Mouse (Mus musculus): ENCODE results near the gene Tmem140. TPM values are rescaled to one million over a fixed set of nuclear protein-coding genes. Genes with fewer than 3 reads are reported as not detected.

Gene Tmem140
- polyA plus RNA-seq, 1 experiment from 2014 or later, result 1.2 TPM

DNA sequence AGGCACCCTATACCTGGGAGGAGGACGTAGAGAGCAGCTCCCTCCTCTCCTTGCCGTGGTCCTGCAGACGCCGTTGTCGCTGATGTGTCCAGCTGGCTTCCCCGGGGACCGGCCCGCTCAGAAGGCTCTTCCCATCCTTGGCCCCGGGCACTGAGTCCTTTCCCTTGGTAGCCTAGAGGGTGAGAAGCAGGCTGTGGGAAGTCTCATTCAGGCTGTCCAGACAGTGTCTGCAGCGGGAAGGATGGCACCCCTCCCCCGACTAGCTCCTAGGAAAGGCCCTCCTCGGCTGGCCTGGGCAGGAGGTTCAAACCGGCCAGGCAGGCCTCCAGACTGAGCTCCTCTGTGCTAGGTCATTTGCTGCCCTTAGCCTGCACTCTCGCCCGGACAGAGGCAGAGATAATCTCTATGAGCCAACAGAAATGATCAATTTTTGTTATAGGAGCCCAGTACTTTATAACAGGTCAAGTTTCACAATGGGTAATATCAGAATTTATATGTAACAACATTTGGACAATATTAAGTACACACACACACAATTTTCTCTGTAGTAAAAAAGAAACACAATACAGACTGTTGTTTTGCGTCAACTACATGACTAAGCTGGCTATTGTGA, 33.3 kb downstream of the Tmem140 start:
- no peak for ATAC-seq (replicated peaks; ENCODE audit: insufficient number of reproducible peaks, low FRiP score, low TSS enrichment, low read depth)
- Histone ChIP-seq H3K4me2 (ENCODE audit: low read depth, low read length) (no peak overlapping the region), H3K4me3 (ENCODE audit: low read depth, low read length) (no peak overlapping the region), H3K4me1 (ENCODE audit: control insufficient read depth, insufficient read depth, low read length) (no peaks in the 10 kb centered on the region), H3K36me3 (replicated peaks; ENCODE audit: control insufficient read depth, insufficient read depth, low read depth, low read length) (peaks cover 6% of the 10 kb centered on the region; the same call in 1 of the 2 replicates), H3K9ac (replicated peaks; ENCODE audit: low read length) (no peak overlapping the region; the same call in 1 of the 2 replicates), H3K27ac (replicated peaks; ENCODE audit: low read depth, low read length) (no peak overlapping the region), H3K9me3 (replicated peaks; ENCODE audit: control insufficient read depth, low read length) (no peaks in the 10 kb centered on the region), H3K27me3 (ENCODE audit: control insufficient read depth, insufficient read depth, low read length) (no peaks in the 10 kb centered on the region)
- no peak for DNase-seq (ENCODE audit: low spot score)
- 48% methylated on average over 14 of the region's 16 CpGs for WGBS

DNA sequence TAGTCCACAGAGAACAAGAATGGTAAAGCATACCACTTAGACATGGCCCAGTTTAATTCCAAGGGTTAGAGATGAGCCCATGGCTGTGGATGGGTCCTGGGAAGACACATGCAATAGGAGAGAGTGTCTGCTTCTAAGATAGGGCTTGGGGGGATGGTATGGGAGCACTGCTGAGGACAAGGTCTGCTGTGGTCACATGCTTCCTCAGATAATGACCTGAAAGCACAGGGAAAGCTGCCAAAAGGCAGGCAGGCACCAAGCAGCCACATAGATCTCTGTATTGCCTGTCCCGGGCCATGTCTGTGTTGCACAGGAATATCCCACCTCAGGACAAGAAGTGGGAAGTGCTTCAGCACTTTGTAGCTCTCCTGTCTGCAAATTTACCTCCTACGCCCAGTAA, 36.2 kb downstream of the Tmem140 start:
- DNase-seq (ENCODE audit: low spot score) (no peak), ATAC-seq (replicated peaks; ENCODE audit: insufficient number of reproducible peaks, low FRiP score, low TSS enrichment, low read depth) (no peak)
- no peaks in the 10 kb centered on the region for H3K4me1 ChIP-seq (ENCODE audit: control insufficient read depth, insufficient read depth, low read length)
- no peak overlapping the region for H3K9ac ChIP-seq (replicated peaks; ENCODE audit: low read length)
- H3K4me2 ChIP-seq (ENCODE audit: low read depth, low read length), result no peak overlapping the region
- H3K4me3 ChIP-seq (ENCODE audit: low read depth, low read length), result no peak overlapping the region
- no peaks in the 10 kb centered on the region for H3K27me3 ChIP-seq (ENCODE audit: control insufficient read depth, insufficient read depth, low read length)
- WGBS, result 93% methylated on average over 2 of the region's 2 CpGs
- H3K9me3 ChIP-seq (replicated peaks; ENCODE audit: control insufficient read depth, low read length), result no peaks in the 10 kb centered on the region
- no peak overlapping the region for H3K27ac ChIP-seq (replicated peaks; ENCODE audit: low read depth, low read length)
- H3K36me3 ChIP-seq (replicated peaks; ENCODE audit: control insufficient read depth, insufficient read depth, low read depth, low read length), result no peaks in the 10 kb centered on the region; the same call in 1 of the 2 replicates

DNA sequence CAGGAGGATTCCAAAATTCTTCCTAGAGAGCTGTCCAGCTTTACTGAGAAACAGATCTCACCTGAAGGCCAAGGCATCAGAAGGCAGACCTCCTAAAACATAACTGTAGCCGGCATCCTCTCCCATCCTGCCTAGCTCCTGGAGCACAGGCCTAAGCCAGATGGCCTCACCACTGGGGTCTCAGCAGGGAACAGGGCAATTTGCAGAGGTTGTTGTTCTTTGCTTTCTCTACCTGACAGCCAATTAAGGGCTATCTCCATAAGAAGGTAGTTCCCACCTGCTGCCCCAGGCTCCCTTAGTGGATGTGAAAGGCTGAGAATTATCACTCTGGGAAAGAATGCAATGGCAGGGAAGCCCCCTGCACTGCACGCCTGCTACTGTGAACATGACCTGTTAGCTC, 38.0 kb downstream of the Tmem140 start:
- H3K4me3 ChIP-seq (ENCODE audit: low read depth, low read length), result no peak overlapping the region
- DNase-seq (ENCODE audit: low spot score) (no peak), ATAC-seq (replicated peaks; ENCODE audit: insufficient number of reproducible peaks, low FRiP score, low TSS enrichment, low read depth) (no peak)
- no peak overlapping the region for H3K9ac ChIP-seq (replicated peaks; ENCODE audit: low read length)
- no peak overlapping the region for H3K4me2 ChIP-seq (ENCODE audit: low read depth, low read length)
- H3K27me3 ChIP-seq (ENCODE audit: control insufficient read depth, insufficient read depth, low read length), result no peaks in the 10 kb centered on the region
- no peak overlapping the region for H3K27ac ChIP-seq (replicated peaks; ENCODE audit: low read depth, low read length)
- H3K9me3 ChIP-seq (replicated peaks; ENCODE audit: control insufficient read depth, low read length), result no peaks in the 10 kb centered on the region
- 80% methylated on average over 2 of the region's 2 CpGs for WGBS
- no peaks in the 10 kb centered on the region for H3K4me1 ChIP-seq (ENCODE audit: control insufficient read depth, insufficient read depth, low read length)
- H3K36me3 ChIP-seq (replicated peaks; ENCODE audit: control insufficient read depth, insufficient read depth, low read depth, low read length), result no peaks in the 10 kb centered on the region

DNA sequence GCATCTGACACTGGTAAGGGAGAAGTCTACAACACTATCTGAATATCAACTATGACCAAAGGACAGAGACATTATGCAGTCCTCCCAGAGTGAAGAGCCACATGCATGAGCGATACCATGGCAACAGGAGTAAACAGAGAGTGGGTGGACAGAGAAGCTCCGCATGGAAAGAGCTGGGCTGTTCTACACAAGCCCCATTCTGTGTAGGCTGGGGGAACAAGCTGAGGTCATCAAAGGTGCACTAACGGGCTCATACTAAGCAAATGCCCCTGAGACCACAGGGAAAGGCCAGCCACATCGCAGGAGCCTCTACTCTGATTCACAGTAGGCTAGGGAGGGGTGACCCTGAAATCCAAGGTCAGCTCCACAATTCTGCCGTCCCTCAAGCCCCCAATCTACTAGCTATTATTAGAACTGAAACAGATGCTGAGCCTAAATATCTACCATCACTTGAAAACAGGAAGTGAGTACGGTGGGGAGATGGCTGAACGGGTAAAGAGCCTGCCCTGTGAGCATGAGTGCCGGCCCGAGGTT, 39.0 kb downstream of the Tmem140 start:
- Histone ChIP-seq H3K27ac (replicated peaks; ENCODE audit: low read depth, low read length) (no peak overlapping the region), H3K4me3 (ENCODE audit: low read depth, low read length) (no peak overlapping the region), H3K36me3 (replicated peaks; ENCODE audit: control insufficient read depth, insufficient read depth, low read depth, low read length) (no peaks in the 10 kb centered on the region), H3K4me1 (ENCODE audit: control insufficient read depth, insufficient read depth, low read length) (no peaks in the 10 kb centered on the region; the same call in 1 of the 2 replicates), H3K27me3 (ENCODE audit: control insufficient read depth, insufficient read depth, low read length) (no peaks in the 10 kb centered on the region), H3K9ac (replicated peaks; ENCODE audit: low read length) (no peak overlapping the region), H3K4me2 (ENCODE audit: low read depth, low read length) (no peak overlapping the region), H3K9me3 (replicated peaks; ENCODE audit: control insufficient read depth, low read length) (no peaks in the 10 kb centered on the region)
- WGBS, result 58% methylated on average over 9 of the region's 9 CpGs
- DNase-seq (ENCODE audit: low spot score), result no peak
- ATAC-seq (replicated peaks; ENCODE audit: insufficient number of reproducible peaks, low FRiP score, low TSS enrichment, low read depth), result no peak; the same call in 1 of the 2 replicates

DNA sequence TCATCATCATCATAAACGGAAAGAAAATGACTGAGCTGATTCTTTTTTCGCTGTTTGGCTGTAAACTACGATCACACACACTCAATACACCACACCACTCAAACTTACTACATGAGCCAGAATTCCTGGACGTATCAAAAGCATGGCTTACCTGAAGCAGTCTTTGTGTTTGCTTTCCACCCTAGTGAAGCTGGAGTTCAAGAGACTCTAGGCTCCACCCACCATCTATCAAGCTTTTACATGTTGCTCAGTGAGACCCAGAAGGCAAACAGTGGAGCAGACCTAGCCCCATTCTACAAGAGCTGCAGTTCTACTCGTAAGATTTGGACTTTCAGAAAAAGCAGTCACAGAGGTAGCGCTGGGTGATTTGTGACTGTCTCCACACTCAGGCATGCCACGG, 39.6 kb downstream of the Tmem140 start:
- Histone ChIP-seq H3K36me3 (replicated peaks; ENCODE audit: control insufficient read depth, insufficient read depth, low read depth, low read length) (no peaks in the 10 kb centered on the region), H3K9ac (replicated peaks; ENCODE audit: low read length) (no peak overlapping the region)
- whole genome bisulfite sequencing, result 93% methylated on average over 7 of the region's 7 CpGs

DNA sequence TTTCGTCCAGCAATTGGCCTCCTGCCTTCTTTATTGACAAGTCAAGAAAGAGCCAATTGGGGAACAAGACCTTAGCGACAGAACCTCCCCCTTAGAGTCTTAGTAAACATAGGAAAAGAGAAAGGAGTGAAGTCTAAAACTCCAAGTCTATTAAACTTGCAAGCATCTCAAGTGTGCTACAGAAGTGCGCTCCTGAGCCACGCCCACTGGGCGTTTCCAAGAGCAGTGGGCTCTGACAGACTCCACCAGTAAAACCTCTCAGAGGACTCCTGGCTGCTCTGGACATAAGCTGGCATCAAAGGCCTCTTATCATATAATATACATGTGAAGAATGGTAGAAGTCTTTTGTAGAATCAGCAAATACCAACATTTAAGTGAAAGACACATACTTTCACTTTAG, 40.5 kb downstream of the Tmem140 start:
- DNase-seq (ENCODE audit: low spot score), result no peak
- Histone ChIP-seq H3K27ac (replicated peaks; ENCODE audit: low read depth, low read length) (no peak overlapping the region), H3K4me1 (ENCODE audit: control insufficient read depth, insufficient read depth, low read length) (no peaks in the 10 kb centered on the region; the same call in 1 of the 2 replicates), H3K9me3 (replicated peaks; ENCODE audit: control insufficient read depth, low read length) (no peaks in the 10 kb centered on the region), H3K4me3 (ENCODE audit: low read depth, low read length) (no peak overlapping the region), H3K27me3 (ENCODE audit: control insufficient read depth, insufficient read depth, low read length) (no peaks in the 10 kb centered on the region), H3K9ac (replicated peaks; ENCODE audit: low read length) (no peak overlapping the region), H3K36me3 (replicated peaks; ENCODE audit: control insufficient read depth, insufficient read depth, low read depth, low read length) (0 out of 2 replicates have a peak, but pooled peaks cover 2% of the 10 kb centered on the region), H3K4me2 (ENCODE audit: low read depth, low read length) (no peak overlapping the region)
- 85% methylated on average over 5 of the region's 5 CpGs for WGBS
- ATAC-seq (replicated peaks; ENCODE audit: insufficient number of reproducible peaks, low FRiP score, low TSS enrichment, low read depth), result no peak

More for the DNA sequence above, 39.6 kb downstream of the Tmem140 start:
- Histone ChIP-seq H3K4me1 (ENCODE audit: control insufficient read depth, insufficient read depth, low read length) (no peaks in the 10 kb centered on the region; the same call in 1 of the 2 replicates), H3K27me3 (ENCODE audit: control insufficient read depth, insufficient read depth, low read length) (no peaks in the 10 kb centered on the region), H3K9me3 (replicated peaks; ENCODE audit: control insufficient read depth, low read length) (no peaks in the 10 kb centered on the region), H3K27ac (replicated peaks; ENCODE audit: low read depth, low read length) (no peak overlapping the region), H3K4me3 (ENCODE audit: low read depth, low read length) (no peak overlapping the region), H3K4me2 (ENCODE audit: low read depth, low read length) (no peak overlapping the region)
- no peak for ATAC-seq (replicated peaks; ENCODE audit: insufficient number of reproducible peaks, low FRiP score, low TSS enrichment, low read depth)
- DNase-seq (ENCODE audit: low spot score), result no peak

DNA sequence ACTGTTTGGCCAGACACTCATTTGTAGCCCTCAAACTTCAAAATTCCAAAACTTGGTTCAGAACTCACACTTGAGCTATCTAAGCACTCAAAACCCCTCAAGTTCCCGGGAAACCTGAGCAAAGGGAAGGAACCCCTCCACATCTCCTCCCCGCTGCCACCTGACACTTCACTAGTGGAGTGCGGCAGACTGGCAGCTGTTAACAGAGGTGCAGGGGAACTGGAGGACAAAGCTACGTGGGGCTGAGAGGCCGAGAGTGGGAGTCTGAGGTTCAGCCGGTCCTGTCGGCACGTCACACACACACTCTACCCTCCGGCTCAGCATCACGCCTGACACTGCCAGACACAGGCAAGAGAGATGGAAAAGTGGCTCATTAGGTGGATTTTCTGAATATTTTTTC, 40.9 kb downstream of the Tmem140 start:
- H3K36me3 ChIP-seq (replicated peaks; ENCODE audit: control insufficient read depth, insufficient read depth, low read depth, low read length), result 0 out of 2 replicates have a peak, but pooled peaks cover 2% of the 10 kb centered on the region
- H3K4me2 ChIP-seq (ENCODE audit: low read depth, low read length), result no peak overlapping the region
- 90% methylated on average over 10 of the region's 10 CpGs for WGBS
- no peak for DNase-seq (ENCODE audit: low spot score)
- H3K4me1 ChIP-seq (ENCODE audit: control insufficient read depth, insufficient read depth, low read length), result no peaks in the 10 kb centered on the region; the same call in 1 of the 2 replicates
- H3K9me3 ChIP-seq (replicated peaks; ENCODE audit: control insufficient read depth, low read length), result no peaks in the 10 kb centered on the region
- H3K27me3 ChIP-seq (ENCODE audit: control insufficient read depth, insufficient read depth, low read length), result no peaks in the 10 kb centered on the region
- ATAC-seq (replicated peaks; ENCODE audit: insufficient number of reproducible peaks, low FRiP score, low TSS enrichment, low read depth), result no peak
- H3K9ac ChIP-seq (replicated peaks; ENCODE audit: low read length), result no peak overlapping the region
- H3K27ac ChIP-seq (replicated peaks; ENCODE audit: low read depth, low read length), result no peak overlapping the region
- H3K4me3 ChIP-seq (ENCODE audit: low read depth, low read length), result no peak overlapping the region

DNA sequence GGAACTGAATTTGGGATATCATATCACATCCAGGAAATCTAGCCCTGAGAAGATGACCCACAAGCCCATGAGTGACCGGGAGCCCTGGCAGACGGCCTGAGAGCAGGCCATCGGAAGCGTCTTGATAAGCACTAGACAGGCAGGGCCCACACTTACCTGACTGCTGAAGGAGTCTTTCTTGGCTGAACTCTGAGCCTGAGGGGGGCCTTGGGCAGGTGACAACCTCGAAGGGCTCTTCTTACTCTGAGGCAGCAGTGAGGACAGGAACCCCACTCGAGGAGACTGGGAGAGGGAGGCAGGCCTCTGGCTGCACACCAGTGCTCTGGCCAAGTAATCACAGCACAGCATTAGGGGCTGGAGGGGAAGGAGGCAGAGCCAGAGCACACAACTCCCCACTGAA, 41.4 kb downstream of the Tmem140 start:
- no peaks in the 10 kb centered on the region for H3K9me3 ChIP-seq (replicated peaks; ENCODE audit: control insufficient read depth, low read length)
- no peaks in the 10 kb centered on the region for H3K27me3 ChIP-seq (ENCODE audit: control insufficient read depth, insufficient read depth, low read length)
- no peak overlapping the region for H3K27ac ChIP-seq (replicated peaks; ENCODE audit: low read depth, low read length)
- WGBS, result 85% methylated on average over 6 of the region's 6 CpGs
- DNase-seq (ENCODE audit: low spot score) (no peak), ATAC-seq (replicated peaks; ENCODE audit: insufficient number of reproducible peaks, low FRiP score, low TSS enrichment, low read depth) (no peak)
- 0 out of 2 replicates have a peak, but pooled peaks cover 2% of the 10 kb centered on the region for H3K36me3 ChIP-seq (replicated peaks; ENCODE audit: control insufficient read depth, insufficient read depth, low read depth, low read length)
- H3K9ac ChIP-seq (replicated peaks; ENCODE audit: low read length), result no peak overlapping the region
- no peak overlapping the region for H3K4me2 ChIP-seq (ENCODE audit: low read depth, low read length)
- H3K4me3 ChIP-seq (ENCODE audit: low read depth, low read length), result no peak overlapping the region
- H3K4me1 ChIP-seq (ENCODE audit: control insufficient read depth, insufficient read depth, low read length), result no peaks in the 10 kb centered on the region; the same call in 1 of the 2 replicates

Data from embryonic facial prominence, embryonic 11.5 days (tissue).